Mouse (Mus musculus) heart, embryonic 16.5 days (tissue): Measurements from ENCODE around the gene Snrnp48. TPM values are rescaled to one million over a fixed set of nuclear protein-coding genes. Genes with fewer than 3 reads are reported as not detected.

ENCODE experiments used
- ATAC-seq: fragments of 200-750 bp; cut with Nextera tagmentation; replicated peaks from 2 replicates; pipeline ENCODE4 v1.8.0; 2017; ENCODE audit warnings: moderate number of reproducible peaks; ENCODE audit not compliant: insufficient read depth, low FRiP score; ENCODE audit errors: extremely low read depth
- H3K27ac ChIP-seq: fragments of 300-500 bp; sonication (generic); 2 replicates; pipeline ENCODE4 v1.5.1; 2014; ENCODE audit warnings: mild to moderate bottlenecking, low read length, control low read depth, moderate library complexity
- H3K27me3 ChIP-seq: fragments of 300-500 bp; sonication (generic); 2 replicates; pipeline ENCODE4 v1.6.1; 2014; ENCODE audit warnings: low read length, mixed read lengths; ENCODE audit not compliant: control insufficient read depth, insufficient read depth
- H3K36me3 ChIP-seq: fragments of 300-500 bp; sonication (generic); 2 replicates; pipeline ENCODE4 v1.6.1; 2014; ENCODE audit not compliant: control insufficient read depth, insufficient read depth
- H3K4me1 ChIP-seq: fragments of 300-500 bp; sonication (generic); 2 replicates; pipeline ENCODE4 v1.6.1; 2014; ENCODE audit warnings: low read length, mixed read lengths; ENCODE audit not compliant: control insufficient read depth, insufficient read depth
- H3K4me2 ChIP-seq: fragments of 300-500 bp; sonication (generic); 2 replicates; pipeline ENCODE4 v1.6.1; 2014; ENCODE audit warnings: low read depth, mild to moderate bottlenecking, control low read depth, low read length
- H3K4me3 ChIP-seq: fragments of 300-500 bp; sonication (generic); 2 replicates; pipeline ENCODE4 v1.5.1; 2014; ENCODE audit warnings: mild to moderate bottlenecking, control low read depth, low read length
- H3K9ac ChIP-seq: fragments of 300-500 bp; sonication (generic); 2 replicates; pipeline ENCODE4 v1.6.1; 2014; ENCODE audit warnings: low read length, control low read depth
- H3K9me3 ChIP-seq: fragments of 300-500 bp; sonication (generic); replicated peaks from 2 replicates; pipeline ENCODE4 v1.6.1; 2016; ENCODE audit warnings: low read length; ENCODE audit not compliant: control insufficient read depth
- WGBS: fragments of 180-500 bp; shearing (Covaris S2); extraction: QIAGEN DNeasy Blood & Tissue Kit; methylation state at CpG from one replicate; pipeline ENCODE4 v1.1.7; 2014; 5-methylcytosine and 5-hydroxymethylcytosine counted together
- polyA plus RNA-seq: library from polyadenylated mRNA; unstranded; fragments of >200 nt; fragmentation: Nextera tagmentation; extraction: Ambion mirVana; gene quantifications from 2 replicates; pipeline ENCODE4 v1.2.1, GENCODE M21; 2015

The Snrnp48 gene
- polyA plus RNA-seq, 1 experiment from 2014 or later = 25.2 TPM

DNA sequence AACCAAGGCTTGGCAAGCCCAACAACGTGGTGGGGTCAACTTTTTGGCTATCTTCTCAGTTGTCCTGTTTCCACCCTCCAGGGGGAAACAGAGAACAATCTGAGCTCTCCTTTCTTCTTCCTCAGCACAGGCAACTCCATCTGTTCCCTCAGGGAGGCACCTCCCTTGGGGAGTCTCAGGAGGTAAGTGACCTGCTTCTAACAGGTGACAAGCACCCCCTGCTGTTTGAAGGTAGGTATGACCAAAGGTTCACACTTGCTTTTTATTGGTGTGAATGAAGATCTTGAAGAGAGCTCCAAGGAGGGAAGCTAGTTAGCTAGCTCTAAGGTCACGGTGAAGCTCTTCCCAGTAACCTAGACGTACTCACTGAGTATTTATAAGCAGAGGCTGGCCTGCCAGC is 30.6 kb downstream of the Snrnp48 start:
- H3K27me3 ChIP-seq = no peaks in the 10 kb centered on the region
- no peaks in the 10 kb centered on the region for H3K4me1 ChIP-seq
- H3K9me3 ChIP-seq = peaks cover 3% of the 10 kb centered on the region; the same call in 1 of the 2 replicates
- no peak overlapping the region for H3K4me3 ChIP-seq
- H3K27ac ChIP-seq = no peak overlapping the region
- no peaks in the 10 kb centered on the region for H3K36me3 ChIP-seq
- 66% methylated on average over 3 of the region's 3 CpGs for WGBS
- H3K4me2 ChIP-seq = no peak overlapping the region
- no peak for ATAC-seq
- H3K9ac ChIP-seq = no peak overlapping the region

DNA sequence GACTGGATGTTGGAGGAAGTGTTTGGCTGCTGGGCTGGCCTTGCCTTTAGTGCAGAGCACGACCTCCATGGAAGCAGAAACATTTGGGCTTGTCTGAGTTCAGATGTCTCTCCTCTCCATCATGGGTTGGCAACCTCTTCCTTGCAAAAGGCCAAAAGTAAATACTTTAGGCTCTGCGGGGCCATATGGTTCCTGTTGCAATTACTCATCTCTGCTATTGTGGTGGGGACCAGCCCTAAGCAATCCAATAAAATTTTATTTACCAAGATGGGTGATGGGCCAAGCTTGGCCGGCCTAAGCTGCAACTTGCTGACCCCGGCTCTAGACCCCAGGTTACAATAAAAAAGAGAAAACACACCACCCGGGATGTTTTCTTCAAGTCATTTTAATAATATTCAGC is 43.4 kb downstream of the Snrnp48 start:
- no peaks in the 10 kb centered on the region for H3K27me3 ChIP-seq
- no peak overlapping the region for H3K4me3 ChIP-seq
- WGBS = 73% methylated on average over 5 of the region's 5 CpGs
- H3K4me2 ChIP-seq = no peak overlapping the region
- 0 out of 2 replicates have a peak, but pooled peaks cover 2% of the 10 kb centered on the region for H3K4me1 ChIP-seq
- ATAC-seq = no peak
- H3K9ac ChIP-seq = no peak overlapping the region
- no peak overlapping the region for H3K27ac ChIP-seq
- H3K36me3 ChIP-seq = no peaks in the 10 kb centered on the region
- H3K9me3 ChIP-seq = no peaks in the 10 kb centered on the region

DNA sequence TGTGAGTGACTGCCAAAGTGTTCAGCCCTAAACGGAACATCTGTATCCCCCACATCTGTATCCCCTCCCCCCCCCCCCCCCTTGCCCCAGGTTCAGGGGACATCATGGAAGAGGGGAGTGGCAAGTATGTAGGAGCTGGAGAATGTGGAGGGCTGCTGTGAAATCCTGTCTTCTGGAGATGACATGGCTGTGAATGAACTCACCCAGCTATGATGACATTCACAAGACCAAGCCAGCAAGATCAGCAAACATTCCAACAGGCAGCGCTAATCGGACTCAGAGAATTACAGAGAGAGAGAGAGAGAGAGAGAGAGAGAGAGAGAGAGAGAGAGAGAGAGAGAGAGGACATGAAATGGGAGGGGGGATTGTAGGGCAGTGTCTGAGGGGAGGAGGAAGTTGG is 46.5 kb downstream of the Snrnp48 start:
- H3K4me1 ChIP-seq = peaks cover 8% of the 10 kb centered on the region
- peak; percentile 57; the same call in 1 of the 2 replicates for ATAC-seq
- H3K9ac ChIP-seq = no peak overlapping the region
- H3K4me2 ChIP-seq = 0 out of 2 replicates have a peak overlapping the region, but pooled peaks have one; percentile 9
- no peaks in the 10 kb centered on the region for H3K27me3 ChIP-seq
- 32% methylated on average over 3 of the region's 3 CpGs for WGBS
- H3K36me3 ChIP-seq = no peaks in the 10 kb centered on the region
- no peak overlapping the region for H3K27ac ChIP-seq
- no peak overlapping the region for H3K4me3 ChIP-seq
- H3K9me3 ChIP-seq = no peaks in the 10 kb centered on the region

DNA sequence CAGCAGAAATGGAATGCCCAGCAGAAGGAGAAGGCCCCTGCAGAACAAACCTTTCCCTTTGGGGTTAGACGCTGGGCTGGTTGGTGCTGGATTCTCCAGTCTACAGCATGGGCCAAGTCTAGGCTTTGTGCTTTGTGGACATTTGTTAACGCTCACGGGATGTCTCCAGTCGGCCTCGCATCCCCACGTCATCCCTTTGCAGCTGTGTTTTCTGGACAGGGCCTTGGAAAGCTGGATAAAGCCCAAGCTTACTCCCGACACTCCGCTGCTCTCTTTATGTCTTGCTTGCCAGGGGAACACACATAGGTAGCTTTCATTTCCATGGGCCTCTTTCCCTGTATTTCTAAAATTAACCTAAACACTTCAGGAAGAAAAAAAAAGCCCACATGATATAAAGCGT is 49.0 kb downstream of the Snrnp48 start:
- WGBS = 59% methylated on average over 9 of the region's 9 CpGs
- no peak overlapping the region for H3K9ac ChIP-seq
- H3K4me2 ChIP-seq = no peak overlapping the region
- H3K27me3 ChIP-seq = no peaks in the 10 kb centered on the region
- H3K9me3 ChIP-seq = no peaks in the 10 kb centered on the region
- ATAC-seq = no peak
- no peaks in the 10 kb centered on the region for H3K36me3 ChIP-seq
- peaks cover 8% of the 10 kb centered on the region for H3K4me1 ChIP-seq
- H3K4me3 ChIP-seq = no peak overlapping the region
- H3K27ac ChIP-seq = 0 out of 2 replicates have a peak overlapping the region, but pooled peaks have one; percentile 29

DNA sequence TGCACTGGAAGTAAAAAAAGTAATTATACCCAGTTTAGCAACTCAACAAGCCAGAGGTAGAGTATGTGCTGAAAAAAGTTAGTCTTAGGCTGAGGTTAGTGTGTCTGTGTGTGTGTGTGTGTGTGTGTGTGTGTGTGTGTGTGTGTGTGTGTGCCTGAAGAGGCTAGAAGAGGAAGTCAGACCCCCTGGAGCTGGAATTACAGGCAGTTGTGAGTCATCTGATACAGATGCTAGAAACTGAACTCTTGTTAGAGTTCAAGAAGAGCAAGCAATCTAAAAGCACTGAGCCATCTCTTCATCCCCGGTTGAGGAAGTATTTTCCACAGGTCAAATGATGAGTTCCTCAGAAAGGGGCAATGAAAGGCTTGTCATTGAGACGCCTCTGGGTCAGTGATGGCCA is 54.2 kb downstream of the Snrnp48 start:
- H3K27ac ChIP-seq = no peak overlapping the region
- no peak overlapping the region for H3K4me2 ChIP-seq
- H3K9ac ChIP-seq = no peak overlapping the region
- 0 out of 2 replicates have a peak, but pooled peaks cover 2% of the 10 kb centered on the region for H3K4me1 ChIP-seq
- H3K9me3 ChIP-seq = no peaks in the 10 kb centered on the region
- no peak for ATAC-seq
- no peaks in the 10 kb centered on the region for H3K27me3 ChIP-seq
- H3K36me3 ChIP-seq = no peaks in the 10 kb centered on the region
- no peak overlapping the region for H3K4me3 ChIP-seq
- WGBS = 52% methylated on average over 2 of the region's 2 CpGs

DNA sequence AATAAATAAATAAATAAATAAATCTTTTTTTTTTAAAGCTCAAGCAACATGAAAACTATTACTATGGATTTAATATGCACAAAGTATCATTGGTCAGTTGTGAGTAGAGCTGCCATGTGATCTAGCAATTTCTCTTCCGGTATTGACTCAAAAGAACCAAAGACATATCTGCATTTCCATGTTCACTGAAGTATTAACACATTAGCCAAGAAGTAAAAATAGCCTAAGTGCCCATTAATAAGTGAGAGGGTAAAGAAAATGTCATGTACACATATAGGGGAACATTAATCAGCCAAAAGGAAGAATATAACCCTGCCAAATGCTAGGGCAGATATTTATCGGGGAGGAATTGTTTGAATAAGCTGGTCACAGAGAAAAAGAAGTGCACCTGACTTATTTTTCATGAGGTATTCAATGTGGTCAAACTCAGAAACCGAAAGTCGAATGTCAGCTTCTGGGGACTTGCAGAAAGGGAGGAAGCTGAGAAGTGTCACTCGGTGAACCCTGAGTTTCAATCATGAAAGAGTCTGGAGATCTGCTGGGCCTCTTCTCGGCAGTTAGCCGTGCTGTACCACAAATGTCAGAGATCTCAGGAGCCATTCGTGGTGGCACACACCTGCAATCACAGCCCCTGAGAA is 64.4 kb downstream of the Snrnp48 start:
- Histone ChIP-seq H3K4me3 (no peak overlapping the region), H3K27me3 (no peaks in the 10 kb centered on the region), H3K9me3 (no peaks in the 10 kb centered on the region), H3K4me2 (no peak overlapping the region), H3K4me1 (no peaks in the 10 kb centered on the region; the same call in 1 of the 2 replicates), H3K27ac (no peak overlapping the region), H3K36me3 (no peaks in the 10 kb centered on the region), H3K9ac (no peak overlapping the region)
- no peak for ATAC-seq
- WGBS = 81% methylated on average over 8 of the region's 8 CpGs

DNA sequence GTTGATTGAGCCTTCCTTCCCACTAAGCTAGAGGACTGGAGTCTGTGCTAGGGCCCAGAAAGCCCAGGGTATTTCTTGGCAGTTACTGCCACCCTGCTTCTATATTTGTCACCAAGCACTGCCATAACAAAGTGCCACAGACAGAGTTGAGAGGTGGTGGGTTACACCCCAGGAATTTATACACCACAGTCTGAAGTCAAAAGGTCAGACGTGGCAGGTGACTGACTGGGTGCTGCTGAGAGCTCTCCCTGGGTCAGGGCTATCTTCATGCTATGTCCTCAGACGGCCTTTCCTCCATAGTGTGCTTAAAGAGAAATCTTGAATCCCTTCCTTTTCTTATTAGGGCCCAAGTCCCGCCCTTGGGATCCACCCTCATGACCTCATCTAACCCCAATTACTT is 67.9 kb downstream of the Snrnp48 start:
- Histone ChIP-seq H3K9ac (no peak overlapping the region), H3K4me3 (no peak overlapping the region), H3K36me3 (no peaks in the 10 kb centered on the region), H3K4me1 (no peaks in the 10 kb centered on the region; the same call in 1 of the 2 replicates), H3K9me3 (no peaks in the 10 kb centered on the region), H3K27me3 (no peaks in the 10 kb centered on the region), H3K27ac (no peak overlapping the region), H3K4me2 (no peak overlapping the region)
- peak; percentile 65 for ATAC-seq
- 38% methylated on average over 3 of the region's 3 CpGs for WGBS

Other genes starting within 250 kb of the Snrnp48 start
- gene Ssr1, start 210.7 kb upstream of the Snrnp48 start, polyA plus RNA-seq = 80.0 and 81.2 TPM in 2 replicates
- gene Riok1, start 167.9 kb upstream of the Snrnp48 start, polyA plus RNA-seq = 30.3 and 36.0 TPM in 2 replicates
- gene Cage1, start 167.9 kb upstream of the Snrnp48 start, polyA plus RNA-seq = 0.97 and 1.2 TPM in 2 replicates
- gene Dsp, start 53.6 kb upstream of the Snrnp48 start, polyA plus RNA-seq = 40.0 and 44.1 TPM in 2 replicates
- gene Bmp6, start 140.2 kb downstream of the Snrnp48 start, polyA plus RNA-seq = 2.5 TPM in 2 replicates